Mouse (Mus musculus): ENCODE measurements around the gene Svs1.

Gene Svs1

DNA sequence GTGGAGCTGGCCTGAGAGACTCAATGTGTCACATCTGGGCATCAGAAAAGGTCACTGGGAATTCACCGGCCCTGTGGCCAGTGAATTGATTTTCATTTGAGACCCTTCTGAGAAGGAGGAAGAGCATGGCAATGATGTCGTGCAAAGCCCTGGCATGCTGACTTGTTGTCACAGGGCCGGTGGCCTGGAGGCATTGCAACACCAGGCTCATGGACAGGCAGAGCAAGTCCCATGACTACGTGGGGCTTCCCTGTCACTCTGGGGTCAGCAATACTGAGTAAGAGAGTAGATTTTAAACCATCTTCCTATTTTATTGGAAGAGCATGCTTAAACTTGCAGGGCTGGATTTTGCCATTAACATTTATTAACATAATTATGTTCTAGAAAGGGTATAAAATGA, 26.4 kb downstream of the Svs1 start:
- no peak for DNase-seq

DNA sequence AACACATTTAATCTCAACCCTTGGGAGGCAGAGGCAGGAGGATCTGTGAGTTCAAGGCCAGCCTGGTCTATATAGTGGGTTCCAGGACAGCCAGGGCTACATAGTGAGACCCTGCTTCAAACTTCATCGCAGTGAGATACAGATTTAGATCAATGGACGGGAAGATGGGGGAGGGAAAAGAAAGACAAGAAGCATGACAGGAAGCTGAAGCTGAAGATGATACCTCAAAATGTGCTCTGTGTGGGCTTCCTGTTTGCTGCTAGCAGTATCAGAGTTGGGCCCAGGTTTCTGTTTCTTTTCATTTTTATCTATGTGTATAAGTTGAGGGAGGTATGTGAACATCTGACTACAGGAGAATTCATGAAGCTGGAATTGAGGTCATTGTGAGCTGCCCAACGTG, 26.8 kb downstream of the Svs1 start:
- no peak for DNase-seq

DNA sequence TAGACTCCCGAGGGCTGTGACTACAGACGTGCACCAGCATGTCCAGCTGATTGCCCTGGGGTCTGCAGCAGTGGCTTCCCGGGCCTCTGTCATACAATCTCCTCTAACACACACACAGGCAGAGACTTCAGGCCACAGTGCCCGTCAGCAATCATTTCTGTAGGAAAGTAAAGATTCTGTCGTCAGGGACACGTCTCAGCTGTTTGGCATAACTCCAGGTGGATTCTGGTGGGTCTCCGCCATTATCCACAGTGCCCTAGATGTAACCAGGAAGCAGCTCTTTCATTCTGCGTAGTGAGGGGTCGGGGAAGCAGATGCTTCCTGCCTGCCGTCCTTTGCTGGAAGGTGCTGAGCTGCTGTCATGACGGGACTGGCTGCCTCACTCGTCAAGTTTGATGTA, 30.5 kb downstream of the Svs1 start:
- DNase-seq: peak; percentile 40

DNA sequence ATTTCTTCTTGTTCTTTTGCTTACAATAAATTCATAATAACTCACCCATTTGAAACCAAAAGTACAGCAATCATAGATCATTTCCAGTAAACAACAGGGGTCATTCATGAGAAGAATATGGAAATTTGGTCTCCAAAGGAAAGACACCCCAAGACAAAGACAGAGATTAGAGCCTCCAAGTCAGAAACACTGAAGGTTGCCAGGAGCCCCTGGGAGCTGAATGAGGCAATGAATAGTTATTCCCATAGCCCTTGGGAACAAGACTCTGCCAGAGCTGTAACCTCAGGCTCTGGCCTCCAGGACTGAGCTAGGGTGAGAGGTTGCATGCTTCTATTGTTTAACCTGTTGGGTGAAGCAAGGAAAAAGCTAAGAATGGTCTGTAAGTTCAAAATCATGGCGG, 32.7 kb downstream of the Svs1 start:
- DNase-seq: no peak

DNA sequence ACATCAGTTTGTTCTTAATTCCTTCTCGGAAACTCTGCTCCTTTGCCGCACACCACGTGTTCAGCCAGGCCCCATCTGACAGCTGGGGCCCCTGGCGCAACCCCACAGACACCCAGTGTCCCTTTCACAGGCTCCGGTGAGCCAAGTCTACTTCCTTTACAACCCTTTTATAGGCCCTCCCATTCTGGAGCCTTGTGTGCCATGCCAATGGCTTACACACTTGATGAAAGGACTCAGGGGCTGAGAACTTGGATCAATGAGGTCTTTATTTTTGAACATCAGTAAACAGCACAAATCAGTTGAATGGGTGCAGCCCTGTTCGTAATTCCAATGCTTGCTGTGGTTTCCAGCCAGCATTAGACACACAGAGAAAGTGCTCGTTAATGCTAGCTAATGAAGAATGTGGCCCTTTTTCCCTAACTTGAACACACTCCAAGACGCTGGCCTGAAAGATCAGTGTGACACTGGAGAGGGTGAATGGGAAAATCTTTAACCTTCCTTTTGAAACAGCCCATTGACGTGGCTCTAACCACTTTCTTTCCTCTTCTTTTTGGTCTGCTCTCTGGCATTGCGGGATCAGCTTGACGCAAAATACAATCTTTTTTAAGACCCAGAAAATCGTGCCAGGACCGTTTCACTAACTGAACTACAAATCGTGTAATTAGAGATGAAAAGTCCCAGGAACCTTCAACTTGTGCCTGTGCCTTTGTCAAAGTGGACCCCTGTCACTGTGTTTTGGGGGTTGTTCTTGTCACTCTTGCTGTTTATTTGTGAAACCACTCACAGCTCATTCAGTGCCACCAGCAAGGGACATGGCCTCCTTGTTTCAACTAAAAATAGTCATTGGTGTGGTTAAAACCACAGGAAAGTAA, 34.7 kb downstream of the Svs1 start:
- no peak for DNase-seq

DNA sequence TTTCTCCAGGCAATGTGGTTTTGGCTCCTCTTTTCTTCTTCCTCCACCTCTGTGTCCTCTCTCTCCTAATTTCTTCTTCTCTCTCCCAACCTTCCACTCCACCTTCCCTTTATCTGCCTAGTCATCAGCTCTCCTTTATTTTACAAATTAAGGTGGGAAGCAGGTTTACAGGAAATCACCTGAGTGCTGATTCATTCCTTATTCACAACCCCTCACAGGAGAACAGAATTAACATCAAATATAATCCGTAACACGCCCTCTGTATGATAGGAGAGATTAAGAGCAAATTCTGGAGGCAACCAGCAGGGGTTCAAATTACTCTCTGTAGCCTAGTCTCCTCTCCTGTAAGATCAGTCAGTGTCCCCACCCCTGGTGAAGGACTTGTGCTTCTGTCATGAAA, 35.7 kb downstream of the Svs1 start:
- no peak for DNase-seq

DNA sequence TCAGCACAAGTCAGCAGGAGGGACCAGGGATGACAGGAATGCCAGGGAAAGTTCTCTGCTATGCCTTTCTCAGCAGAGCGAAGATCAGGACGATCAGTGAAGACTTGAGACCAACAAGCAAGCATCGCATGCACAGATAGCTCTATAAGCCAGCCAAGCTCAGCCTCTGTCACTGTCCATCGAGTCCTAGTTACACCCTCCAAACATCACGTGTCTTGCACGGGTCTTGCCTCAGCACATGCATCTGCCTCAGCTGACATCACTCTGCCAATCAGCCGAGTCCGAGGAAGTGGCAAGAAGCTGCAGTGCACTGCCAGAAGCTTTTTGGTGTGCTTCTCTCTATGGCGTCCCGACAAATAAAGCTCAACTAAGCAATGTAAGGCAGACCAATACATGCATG, 36.7 kb downstream of the Svs1 start:
- DNase-seq: no peak

DNA sequence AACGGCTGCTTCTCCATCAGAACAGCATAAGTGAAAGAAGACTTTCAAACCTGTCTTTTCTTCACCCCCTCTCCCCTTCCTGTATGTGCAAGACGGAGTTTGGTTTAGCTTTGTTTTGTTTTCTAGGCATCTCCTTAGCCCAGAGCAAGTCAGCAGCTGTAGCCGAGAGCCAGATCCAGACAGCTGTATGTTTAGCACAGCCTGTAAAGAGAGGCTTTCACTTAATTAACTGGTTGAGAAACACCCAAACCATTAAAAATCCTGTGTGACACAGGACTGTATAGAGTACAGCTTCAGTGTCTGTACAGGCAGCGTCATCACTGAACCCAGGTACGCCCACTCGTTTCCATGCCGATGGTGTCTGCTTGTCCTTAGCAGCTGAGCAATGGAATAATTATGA, 38.6 kb downstream of the Svs1 start:
- no peak for DNase-seq

DNA sequence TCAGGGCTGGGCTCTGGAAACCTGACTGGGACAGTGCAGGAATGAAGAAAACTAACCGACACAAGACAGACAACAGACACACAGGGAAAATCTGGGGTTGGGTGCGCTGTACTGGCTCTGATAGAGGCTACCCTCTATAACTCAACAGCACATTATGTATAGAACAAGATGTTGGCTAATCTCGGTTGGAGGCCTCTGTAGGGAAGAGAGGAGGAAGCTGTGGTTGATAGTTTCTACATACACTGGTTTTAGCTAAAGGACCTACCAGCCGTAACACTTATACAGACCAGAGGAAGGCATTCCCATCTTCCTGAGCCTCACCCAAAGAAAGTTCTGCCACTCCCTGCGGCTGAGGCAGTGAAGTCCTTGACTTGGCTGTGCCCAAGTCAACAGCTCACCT, 39.8 kb downstream of the Svs1 start:
- no peak for DNase-seq

DNA sequence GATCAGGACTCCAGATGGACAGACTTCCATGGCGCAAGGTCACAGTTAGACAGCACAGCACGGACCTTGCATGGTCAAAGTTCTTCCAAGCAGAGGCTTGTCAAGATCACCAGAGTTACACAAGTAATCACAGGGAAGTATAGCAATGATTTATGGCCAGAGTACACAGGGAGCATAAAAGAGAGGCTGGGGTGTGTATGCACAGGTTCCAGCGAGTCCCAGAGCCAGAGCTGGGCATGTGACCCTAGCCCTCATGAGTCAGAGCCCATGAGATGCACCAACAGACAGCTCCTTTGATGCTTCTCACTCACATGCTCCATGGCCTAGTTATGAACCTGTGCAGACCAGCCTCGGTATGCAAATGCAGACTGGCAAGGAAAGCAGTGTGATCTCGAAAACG, 41.4 kb downstream of the Svs1 start:
- no peak for DNase-seq

DNA sequence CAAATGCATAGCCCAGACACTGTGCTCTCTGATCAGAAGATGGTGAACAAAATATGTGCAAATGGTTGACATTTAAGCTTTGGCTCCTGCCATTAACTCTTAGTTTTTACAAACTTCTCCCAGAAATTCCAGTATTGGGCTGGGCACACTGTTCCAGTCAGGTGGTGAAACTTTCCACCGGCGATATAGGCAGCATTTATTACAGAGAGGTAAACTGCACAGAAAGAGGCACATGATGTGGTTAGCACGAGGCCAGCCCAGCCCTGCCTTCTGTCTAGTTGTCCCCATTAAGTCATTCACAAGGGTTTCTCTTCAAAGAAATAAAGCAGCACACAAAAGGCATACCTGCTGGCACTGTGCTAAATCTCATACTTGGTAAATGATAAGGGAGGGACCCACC, 42.0 kb downstream of the Svs1 start:
- DNase-seq: no peak

DNA sequence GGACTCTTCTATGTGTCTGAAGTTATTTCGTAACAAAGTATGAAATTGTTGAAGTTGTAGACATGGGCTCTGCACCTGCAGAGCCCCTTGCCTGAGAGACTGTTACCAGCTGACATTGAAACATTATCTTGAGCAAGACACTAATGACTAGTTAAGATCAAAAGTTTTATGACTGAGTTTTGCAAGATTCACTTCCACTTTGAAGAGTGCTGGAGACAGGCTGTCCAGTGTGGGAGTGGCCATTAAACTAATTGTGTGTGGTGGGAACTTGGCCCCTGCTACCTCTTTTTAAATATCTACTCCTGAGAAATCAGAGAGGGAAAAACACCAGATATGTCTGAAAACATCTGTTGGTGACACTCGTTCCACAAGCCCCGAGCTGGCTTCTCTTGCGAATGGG, 44.6 kb downstream of the Svs1 start:
- no peak for DNase-seq

DNA sequence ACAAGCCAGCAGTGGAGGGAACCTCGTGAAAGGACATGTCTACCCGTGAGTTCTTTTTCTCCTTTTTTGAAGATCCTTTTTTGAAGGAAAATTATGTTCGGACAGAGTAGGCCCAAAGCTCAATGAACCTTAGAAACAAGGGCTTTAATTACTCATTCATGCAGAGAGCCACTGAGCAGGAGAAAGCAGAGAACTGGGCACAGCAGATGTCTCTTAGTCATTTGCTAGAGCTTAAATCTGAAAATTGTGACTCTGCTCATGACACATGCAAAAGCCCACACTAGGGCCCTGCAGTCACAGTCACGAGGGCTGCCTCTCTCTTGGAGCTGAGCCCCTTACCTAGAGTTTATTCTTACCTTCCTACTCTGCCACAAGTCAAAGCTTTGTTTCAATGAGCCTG, 46.1 kb downstream of the Svs1 start:
- no peak for DNase-seq

DNA sequence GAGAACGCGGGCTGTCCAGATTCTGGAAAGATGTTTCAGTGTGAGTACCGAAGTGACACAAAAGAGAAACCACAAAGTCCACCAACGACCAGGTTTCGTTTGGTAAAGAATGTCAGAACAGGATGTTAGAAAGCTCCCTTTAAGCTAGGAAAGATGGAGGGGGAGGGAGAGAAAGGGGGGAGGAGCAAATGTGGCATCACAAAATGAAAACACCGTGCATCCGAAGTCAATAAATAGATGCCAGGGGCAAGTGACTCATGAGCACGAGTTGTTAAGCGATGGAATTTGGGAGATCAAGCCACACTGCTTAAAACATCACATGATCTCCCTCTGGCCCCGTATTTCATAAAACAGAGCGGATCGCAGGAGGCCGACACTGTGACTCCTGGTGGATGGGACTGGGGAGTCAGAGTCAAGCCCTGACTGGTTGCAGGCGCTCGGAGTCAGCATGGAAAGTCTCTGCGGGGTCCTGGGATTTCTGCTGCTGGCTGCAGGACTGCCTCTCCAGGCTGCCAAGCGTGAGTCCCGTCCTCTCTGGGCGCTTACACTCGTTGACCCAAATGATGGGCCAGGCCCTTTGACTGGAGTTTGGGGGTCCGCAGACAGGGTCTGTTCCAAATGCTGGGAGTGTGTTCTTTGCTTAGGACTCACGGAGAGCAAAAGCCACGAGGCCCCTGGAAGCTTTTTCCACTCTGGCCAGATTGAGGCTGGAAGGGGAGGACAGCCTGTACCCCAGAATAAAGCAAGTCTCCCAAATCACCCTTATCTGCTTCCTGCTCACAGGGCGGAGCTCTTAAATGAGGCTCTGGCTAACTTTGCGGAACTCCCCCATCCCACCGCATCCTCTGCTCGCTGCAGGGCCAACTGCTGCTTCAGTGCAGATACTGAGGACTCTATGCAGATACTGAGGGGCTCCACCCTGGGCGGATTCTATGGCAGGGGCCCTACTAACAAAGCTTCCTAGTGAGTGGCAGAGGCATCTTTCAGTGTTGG, 49.9 kb downstream of the Svs1 start, which contains the start of gene Gpnmb:
TSS of gene Gpnmb (plus strand) at position 272 of the 993 bp plus-strand sequence.
- peak; percentile 45 for DNase-seq

DNA sequence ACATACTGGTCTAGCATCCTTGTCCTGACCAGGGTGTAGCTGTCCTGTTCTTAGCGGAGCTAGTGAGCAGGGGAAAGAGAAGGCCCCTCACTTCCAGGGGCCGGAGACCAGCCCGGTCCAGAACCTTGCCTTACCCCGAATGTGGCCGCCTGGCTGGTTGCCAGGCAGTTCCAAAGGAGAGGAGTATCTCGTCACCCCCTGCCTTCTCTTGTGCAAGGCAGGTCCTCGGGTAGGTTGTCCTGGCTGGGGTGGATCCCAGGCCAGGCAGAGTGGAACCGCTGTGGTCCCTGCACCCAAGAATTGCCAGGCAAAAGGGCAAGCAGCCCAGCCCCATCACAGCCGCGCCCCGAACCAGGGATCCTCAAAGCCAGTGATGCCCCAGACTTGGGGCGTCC, 50.6 kb downstream of the Svs1 start:
- no peak for DNase-seq

DNA sequence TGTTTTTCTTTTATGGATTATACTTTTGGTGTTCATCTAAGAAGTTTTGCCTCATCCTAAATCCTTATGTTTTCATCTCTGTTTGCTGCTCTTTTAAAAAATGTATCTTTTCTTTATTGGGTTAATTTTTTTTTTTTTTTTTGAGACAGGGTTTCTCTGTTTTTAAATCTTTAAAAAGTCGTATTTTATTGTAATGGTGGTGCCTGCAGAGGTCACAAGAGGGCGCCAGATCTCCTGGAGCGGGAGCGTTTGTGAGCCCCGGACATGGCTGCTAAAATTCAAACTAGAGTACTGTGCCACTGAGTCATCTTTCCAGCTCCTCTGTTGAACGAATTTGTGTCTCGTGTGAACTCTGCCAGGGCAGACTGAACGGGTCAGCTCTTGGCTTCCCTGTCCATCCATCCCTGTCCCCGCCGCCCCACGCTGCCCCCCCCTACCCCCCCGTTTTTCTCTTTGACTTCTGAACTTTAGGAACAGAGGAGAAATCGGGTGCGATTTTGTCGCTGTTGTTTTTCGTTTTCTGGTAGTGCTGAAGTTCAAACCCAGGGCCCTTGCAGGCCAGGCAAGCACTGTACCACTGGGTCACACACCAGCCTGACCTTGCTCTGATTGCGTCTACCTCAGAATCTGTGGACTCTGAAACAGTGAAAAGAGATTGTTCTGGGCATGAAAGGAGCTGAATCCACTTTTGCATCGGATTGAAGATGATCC, 53.0 kb downstream of the Svs1 start:
- peak; percentile 88 for DNase-seq

Data from thymus, postnatal 4 days (tissue).